Mouse (Mus musculus) spleen, adult 2 months (tissue): ENCODE results near the gene D630023F18Rik.

Experiments
- CTCF ChIP-seq: fragments of 200-500 bp; IDR thresholded peaks from 2 replicates; pipeline ENCODE4 v1.5.1; 2011; ENCODE audit warnings: mild to moderate bottlenecking, inconsistent platforms; ENCODE audit not compliant: insufficient read depth, insufficient read length, insufficient replicate concordance; ENCODE audit errors: extremely low read depth
- POLR2A ChIP-seq: fragments of 200-500 bp; IDR thresholded peaks from 2 replicates; pipeline ENCODE4 v1.6.1; 2011; ENCODE audit warnings: low read depth, low read length, inconsistent platforms

DNA sequence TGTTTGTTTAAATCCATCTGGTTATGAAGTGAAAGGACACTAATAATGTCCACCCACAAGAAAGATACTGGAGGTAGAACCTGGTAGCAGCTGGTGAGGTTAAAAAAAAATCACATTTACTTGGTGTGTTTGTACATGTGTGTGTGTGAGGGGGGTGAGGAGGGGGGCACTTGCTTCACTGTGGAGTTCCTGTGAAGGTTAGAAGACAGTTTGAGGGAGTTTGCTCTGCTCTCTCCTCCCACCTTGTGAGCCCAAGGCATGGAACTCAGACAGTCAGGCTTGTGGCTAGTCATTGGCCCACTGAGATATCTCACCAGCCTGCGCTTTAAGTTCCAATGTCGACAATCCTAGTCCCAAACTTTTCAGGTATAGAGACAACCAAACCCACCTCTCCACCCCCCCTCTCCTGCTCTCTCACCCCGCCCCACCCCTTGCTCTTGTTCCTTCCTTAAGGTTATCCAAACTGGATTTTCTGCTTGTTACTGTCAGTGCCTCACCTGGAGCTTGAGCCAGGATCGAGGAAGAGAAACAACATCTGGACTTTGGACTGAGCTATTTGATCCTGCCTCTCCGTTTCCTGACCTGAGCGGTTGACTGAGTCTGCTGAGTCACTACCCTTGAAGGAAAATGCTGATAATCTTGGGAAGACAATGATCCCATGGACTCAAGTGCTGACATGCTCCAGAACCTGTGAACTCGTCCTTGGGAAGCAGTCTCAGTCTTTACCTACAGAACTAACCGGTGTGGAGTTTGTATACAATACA, 4.7 kb downstream of the D630023F18Rik start:
- no peak for TF ChIP-seq CTCF
- TF ChIP-seq POLR2A: no peak
